Mouse (Mus musculus): ENCODE measurements around the gene Cacna2d3. TPM values are rescaled to one million over a fixed set of nuclear protein-coding genes. Genes with fewer than 3 reads are reported as not detected.

The Cacna2d3 gene
- polyA plus RNA-seq, 1 experiment from 2014 or later = 0.16 TPM

DNA sequence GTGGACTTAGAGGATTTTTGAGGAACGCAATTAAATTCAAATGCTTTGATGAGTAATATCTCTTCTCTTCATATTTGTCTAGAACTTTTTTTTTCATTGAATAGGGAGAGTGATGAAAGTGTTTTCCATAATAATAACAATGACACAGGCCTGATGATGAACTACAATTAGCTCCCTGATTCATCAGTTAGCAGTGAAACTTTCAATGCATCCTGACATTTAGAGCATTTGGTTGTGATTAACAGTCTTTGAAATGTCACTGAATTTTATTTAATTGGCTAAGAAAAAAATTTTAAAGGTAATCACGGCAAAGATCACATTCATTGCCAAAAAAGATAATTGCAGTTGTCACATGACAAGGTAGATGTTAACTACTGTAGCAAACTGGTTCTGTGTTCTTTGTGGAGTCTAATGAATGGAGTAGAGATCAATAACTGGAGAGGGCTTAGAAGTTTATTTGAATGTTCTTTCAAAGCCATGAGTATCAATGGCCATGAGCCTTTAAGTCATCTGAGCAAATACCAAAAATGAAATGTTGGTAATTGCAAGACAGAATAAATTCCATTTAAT, 425.4 kb downstream of the Cacna2d3 start:
- ATAC-seq (ENCODE audit: low read depth) (no peak), DNase-seq (no peak)
- Histone ChIP-seq H3K27me3 (no peaks in the 10 kb centered on the region), H3K9ac (no peak overlapping the region), H3K9me3 (replicated peaks) (no peaks in the 10 kb centered on the region), H3K4me3 (replicated peaks) (no peak overlapping the region), H3K36me3 (no peaks in the 10 kb centered on the region), H3K4me2 (no peak overlapping the region), H3K27ac (no peak overlapping the region), H3K4me1 (replicated peaks) (no peaks in the 10 kb centered on the region)
- WGBS (ENCODE audit: insufficient replicate concordance) = 56% methylated on average over 2 of the region's 2 CpGs

DNA sequence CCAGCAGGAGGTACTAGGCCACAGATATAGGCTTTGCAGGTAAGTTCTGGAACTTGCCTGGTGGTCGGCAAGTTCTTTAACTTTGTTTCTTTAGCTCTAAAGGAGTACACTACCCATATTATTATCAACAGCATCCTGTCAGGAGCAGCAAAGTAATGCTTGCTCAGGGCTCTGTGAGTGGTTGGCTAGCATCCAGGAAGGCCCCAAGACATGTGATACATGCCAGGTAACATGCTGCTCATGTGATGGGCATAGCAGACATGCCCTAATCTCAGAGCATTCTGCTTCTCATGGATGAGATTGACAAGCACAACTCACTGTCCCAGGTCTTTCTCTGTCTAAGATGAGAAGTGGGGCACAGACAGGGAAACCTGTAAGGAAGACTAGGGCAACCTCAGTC, 442.8 kb downstream of the Cacna2d3 start:
- Histone ChIP-seq H3K27me3 (no peaks in the 10 kb centered on the region), H3K4me2 (no peak overlapping the region), H3K9ac (no peak overlapping the region), H3K4me1 (replicated peaks) (no peaks in the 10 kb centered on the region), H3K4me3 (replicated peaks) (no peak overlapping the region), H3K36me3 (no peaks in the 10 kb centered on the region), H3K27ac (no peak overlapping the region), H3K9me3 (replicated peaks) (no peaks in the 10 kb centered on the region)
- ATAC-seq (ENCODE audit: low read depth) = no peak
- WGBS (ENCODE audit: insufficient replicate concordance) = 52% methylated on average over 1 of the region's 1 CpGs
- no peak for DNase-seq

DNA sequence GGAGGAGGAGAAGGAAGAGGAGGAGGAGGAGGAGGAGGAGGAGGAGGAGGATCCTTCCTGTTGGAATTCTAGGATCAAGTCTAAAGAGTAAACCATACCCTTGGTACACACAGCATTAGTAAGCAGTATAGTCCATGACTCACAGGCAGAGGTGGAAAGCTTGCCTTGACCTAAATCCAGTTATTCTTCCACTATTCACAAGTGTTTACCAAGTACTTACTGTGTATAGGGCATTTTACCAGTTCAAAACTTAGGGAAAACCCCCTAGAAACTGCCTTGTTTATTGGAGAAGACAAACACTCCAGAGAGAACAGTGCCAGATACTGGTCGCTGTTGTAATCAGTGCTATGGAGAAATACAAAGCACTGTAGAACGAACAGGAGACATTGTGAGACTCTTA, 443.3 kb downstream of the Cacna2d3 start:
- 50% methylated on average over 2 of the region's 2 CpGs for WGBS (ENCODE audit: insufficient replicate concordance)
- no peaks in the 10 kb centered on the region for H3K9me3 ChIP-seq (replicated peaks)
- no peaks in the 10 kb centered on the region for H3K27me3 ChIP-seq
- ATAC-seq (ENCODE audit: low read depth) (no peak), DNase-seq (no peak)
- H3K4me2 ChIP-seq = no peak overlapping the region
- H3K4me3 ChIP-seq (replicated peaks) = no peak overlapping the region
- no peaks in the 10 kb centered on the region for H3K4me1 ChIP-seq (replicated peaks)
- no peaks in the 10 kb centered on the region for H3K36me3 ChIP-seq
- H3K27ac ChIP-seq = no peak overlapping the region
- H3K9ac ChIP-seq = no peak overlapping the region

DNA sequence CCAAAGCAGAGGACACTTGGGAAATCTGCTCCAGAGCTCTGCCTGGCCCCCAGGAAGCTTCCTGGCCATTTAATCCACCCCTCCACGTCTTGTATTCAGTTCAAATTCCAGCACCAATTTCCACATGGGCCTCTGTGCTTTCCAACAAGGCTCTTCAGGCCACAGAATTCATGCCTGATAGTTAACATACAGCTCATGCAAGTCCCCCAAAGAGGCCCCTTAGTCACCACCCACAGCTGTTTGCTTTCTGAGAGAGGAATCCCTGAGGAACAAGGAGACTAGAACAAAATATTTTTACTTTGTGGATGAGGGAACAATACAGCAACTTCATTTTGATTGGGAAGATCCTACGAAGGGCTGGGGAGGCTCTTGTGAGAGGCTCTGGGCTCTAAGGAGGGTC, 444.0 kb downstream of the Cacna2d3 start:
- DNase-seq = no peak
- WGBS (ENCODE audit: insufficient replicate concordance) = 40% methylated on average over 2 of the region's 2 CpGs

DNA sequence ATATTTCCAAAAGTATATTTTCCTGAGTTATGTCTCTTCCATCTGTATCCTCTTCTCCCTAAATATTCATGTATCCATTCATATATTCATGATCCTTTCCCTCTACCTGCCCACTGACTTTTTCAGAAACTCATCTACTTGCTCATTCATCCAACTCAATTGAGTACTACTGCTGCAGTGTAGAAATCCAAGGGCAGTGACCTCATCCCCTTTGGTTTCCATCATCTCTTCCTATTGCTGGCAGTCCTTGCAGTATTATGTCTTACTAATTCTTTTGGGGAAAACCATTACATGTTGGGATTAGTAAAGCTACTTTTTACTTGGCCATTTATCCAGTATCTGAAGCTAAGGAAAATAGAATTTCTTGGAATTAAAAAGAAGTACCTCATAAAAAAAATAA, 447.8 kb downstream of the Cacna2d3 start:
- no peaks in the 10 kb centered on the region for H3K27me3 ChIP-seq
- no peak overlapping the region for H3K27ac ChIP-seq
- no peaks in the 10 kb centered on the region for H3K4me1 ChIP-seq (replicated peaks)
- H3K9ac ChIP-seq = no peak overlapping the region
- H3K4me3 ChIP-seq (replicated peaks) = no peak overlapping the region
- no peak overlapping the region for H3K4me2 ChIP-seq
- H3K36me3 ChIP-seq = no peaks in the 10 kb centered on the region
- H3K9me3 ChIP-seq (replicated peaks) = no peaks in the 10 kb centered on the region
- DNase-seq (no peak), ATAC-seq (ENCODE audit: low read depth) (no peak)

More for the DNA sequence above, 444.0 kb downstream of the Cacna2d3 start:
- Histone ChIP-seq H3K4me3 (replicated peaks) (no peak overlapping the region), H3K27me3 (no peaks in the 10 kb centered on the region), H3K4me1 (replicated peaks) (no peaks in the 10 kb centered on the region), H3K4me2 (no peak overlapping the region), H3K9ac (no peak overlapping the region), H3K9me3 (replicated peaks) (no peaks in the 10 kb centered on the region), H3K27ac (no peak overlapping the region), H3K36me3 (no peaks in the 10 kb centered on the region)
- ATAC-seq (ENCODE audit: low read depth) = no peak

DNA sequence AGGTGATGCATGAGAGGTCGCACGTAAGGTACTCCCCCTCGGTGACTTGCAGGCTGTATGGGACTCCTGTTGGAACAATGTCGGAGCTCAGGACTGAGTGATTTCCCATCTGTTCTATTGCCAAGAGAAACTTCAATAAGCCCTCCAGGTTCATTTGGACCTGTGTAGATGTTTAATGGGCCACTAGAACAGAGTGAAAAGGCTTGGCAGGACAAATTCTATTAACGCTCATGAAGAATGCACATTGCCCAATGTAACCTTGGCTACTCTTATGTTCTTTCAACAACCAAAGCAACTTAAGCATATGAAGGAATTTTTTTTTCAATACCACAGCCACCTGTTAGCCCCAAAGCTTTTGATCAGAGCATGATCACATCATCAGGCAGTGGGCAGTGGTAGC, 451.1 kb downstream of the Cacna2d3 start:
- Histone ChIP-seq H3K9me3 (replicated peaks) (no peaks in the 10 kb centered on the region), H3K9ac (no peak overlapping the region), H3K27me3 (no peaks in the 10 kb centered on the region), H3K36me3 (no peaks in the 10 kb centered on the region), H3K4me2 (no peak overlapping the region), H3K4me3 (replicated peaks) (no peak overlapping the region), H3K4me1 (replicated peaks) (no peaks in the 10 kb centered on the region), H3K27ac (no peak overlapping the region)
- DNase-seq (no peak), ATAC-seq (ENCODE audit: low read depth) (no peak)
- 86% methylated on average over 5 of the region's 5 CpGs for WGBS (ENCODE audit: insufficient replicate concordance)

DNA sequence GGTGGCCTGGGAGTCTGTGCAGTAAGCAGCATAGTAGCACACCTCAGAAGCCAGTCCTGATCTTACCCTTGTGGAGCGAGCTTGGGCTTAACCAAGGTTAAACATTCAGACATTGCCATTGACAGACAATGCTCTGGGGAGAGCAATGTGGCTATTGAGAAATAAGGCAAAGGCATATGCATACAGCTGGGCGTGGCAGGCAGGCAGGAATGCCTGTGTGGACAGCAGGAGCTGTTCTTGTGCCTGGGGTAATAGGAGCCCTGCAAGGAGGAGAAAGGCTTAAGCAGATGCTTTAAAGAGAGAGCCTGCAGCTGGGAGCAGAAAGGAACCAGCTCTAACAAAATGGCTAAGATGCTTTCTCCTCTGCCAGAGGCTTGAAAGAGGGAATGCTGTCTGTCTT, 451.8 kb downstream of the Cacna2d3 start:
- no peak for DNase-seq

DNA sequence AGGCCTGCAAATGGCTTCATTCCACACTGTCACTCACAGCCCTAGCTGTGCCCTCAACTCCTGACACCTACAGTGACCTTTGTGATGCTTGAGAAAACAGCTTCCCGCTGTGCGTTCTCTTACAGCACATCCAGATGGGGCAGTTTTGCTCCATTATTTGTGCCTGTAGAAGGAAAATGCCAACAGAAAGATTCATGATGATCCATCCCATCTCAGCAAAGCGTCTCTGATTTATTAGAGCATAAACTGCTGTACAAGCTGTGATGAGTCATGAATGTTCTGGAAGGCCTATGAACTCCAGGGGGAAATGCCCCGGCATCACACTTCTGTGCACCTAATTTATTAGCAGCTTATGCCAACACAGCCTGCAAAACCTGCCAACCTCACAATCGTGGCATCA, 453.1 kb downstream of the Cacna2d3 start:
- ATAC-seq (ENCODE audit: low read depth) = no peak
- Histone ChIP-seq H3K27ac (no peak overlapping the region), H3K4me3 (replicated peaks) (no peak overlapping the region), H3K4me2 (no peak overlapping the region), H3K4me1 (replicated peaks) (no peaks in the 10 kb centered on the region), H3K36me3 (no peaks in the 10 kb centered on the region), H3K27me3 (no peaks in the 10 kb centered on the region), H3K9me3 (replicated peaks) (no peaks in the 10 kb centered on the region), H3K9ac (no peak overlapping the region)
- no peak for DNase-seq
- 49% methylated on average over 5 of the region's 5 CpGs for WGBS (ENCODE audit: insufficient replicate concordance)

More for the DNA sequence above, 451.8 kb downstream of the Cacna2d3 start:
- no peaks in the 10 kb centered on the region for H3K9me3 ChIP-seq (replicated peaks)
- no peak for ATAC-seq (ENCODE audit: low read depth)
- no peaks in the 10 kb centered on the region for H3K27me3 ChIP-seq
- no peak overlapping the region for H3K4me2 ChIP-seq
- H3K9ac ChIP-seq = no peak overlapping the region
- WGBS (ENCODE audit: insufficient replicate concordance) = 22% methylated on average over 2 of the region's 2 CpGs
- H3K36me3 ChIP-seq = no peaks in the 10 kb centered on the region
- no peak overlapping the region for H3K27ac ChIP-seq
- H3K4me1 ChIP-seq (replicated peaks) = no peaks in the 10 kb centered on the region
- H3K4me3 ChIP-seq (replicated peaks) = no peak overlapping the region

DNA sequence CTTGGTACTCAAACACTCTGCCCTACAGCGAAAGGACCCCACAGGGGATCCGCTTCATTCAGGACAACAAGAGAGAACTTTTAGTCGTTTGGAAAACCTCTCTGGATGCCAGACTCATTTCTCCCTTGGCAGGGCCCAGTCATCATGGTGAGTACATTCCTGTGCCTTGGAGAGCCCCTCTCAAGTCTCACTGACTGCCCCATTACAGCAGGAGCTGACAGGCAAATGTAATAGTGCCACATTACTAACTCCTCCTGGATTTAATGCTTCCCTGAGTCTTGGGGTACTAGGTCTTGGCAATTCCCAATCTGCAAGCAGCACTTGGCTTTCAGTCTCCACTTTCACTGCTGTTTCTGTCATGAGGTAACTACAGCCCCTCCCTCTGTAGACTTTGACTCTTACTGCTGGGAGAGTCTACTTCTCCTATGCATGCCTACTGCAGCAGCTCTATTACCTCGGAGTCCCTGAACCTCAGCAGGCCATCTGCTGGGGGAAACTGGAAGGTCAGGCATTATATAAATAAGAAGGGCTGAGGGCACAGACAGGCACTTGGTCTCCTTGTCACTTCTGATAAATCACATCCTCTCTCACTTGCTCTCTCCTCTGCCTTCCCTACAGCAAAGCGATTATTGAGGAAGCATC, 454.3 kb downstream of the Cacna2d3 start:
- Histone ChIP-seq H3K4me2 (no peak overlapping the region), H3K27me3 (no peaks in the 10 kb centered on the region), H3K9me3 (replicated peaks) (no peaks in the 10 kb centered on the region), H3K27ac (no peak overlapping the region), H3K4me3 (replicated peaks) (no peak overlapping the region), H3K4me1 (replicated peaks) (no peaks in the 10 kb centered on the region), H3K9ac (no peak overlapping the region), H3K36me3 (no peaks in the 10 kb centered on the region)
- no peak for ATAC-seq (ENCODE audit: low read depth)
- WGBS (ENCODE audit: insufficient replicate concordance) = 31% methylated on average over 5 of the region's 5 CpGs
- no peak for DNase-seq

DNA sequence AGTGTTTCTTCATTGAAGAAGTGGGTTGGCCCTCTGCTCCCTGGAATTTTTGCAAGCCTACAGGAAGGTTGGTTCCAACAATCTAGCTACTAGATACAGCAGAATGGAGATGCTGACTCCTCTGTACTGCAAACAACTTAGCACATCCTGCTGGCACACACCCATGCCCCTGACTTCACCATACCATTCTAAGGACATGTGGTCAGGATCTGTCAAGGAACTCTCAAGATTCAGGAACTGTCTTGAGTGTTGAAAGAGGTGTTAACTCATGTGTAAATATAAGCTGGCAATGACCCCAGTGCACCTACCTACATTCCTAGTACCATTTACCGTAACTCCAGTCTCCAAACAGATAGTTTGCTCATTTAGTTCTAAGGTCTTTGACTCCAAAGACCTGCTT, 461.0 kb downstream of the Cacna2d3 start:
- WGBS (ENCODE audit: insufficient replicate concordance) = 65% methylated on average over 1 of the region's 1 CpGs

DNA sequence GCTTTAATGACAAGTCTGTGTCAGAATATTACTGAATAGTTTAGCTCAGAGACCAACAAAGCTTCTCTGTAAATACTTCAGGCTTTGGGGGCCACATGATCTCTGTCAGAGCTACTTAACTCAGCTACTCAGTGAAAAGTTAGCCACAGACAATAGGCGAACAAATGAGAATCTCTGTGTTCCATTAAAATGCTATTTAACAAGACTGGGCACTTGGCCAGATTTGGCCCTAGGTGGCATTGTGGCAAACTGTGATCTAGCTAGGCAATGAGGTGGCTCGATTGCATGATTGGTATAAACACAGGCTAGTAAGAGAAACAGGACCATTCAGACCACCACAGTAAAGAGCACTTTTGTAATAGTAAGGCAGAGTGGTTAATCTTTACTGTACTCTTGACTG, 478.1 kb downstream of the Cacna2d3 start:
- H3K4me3 ChIP-seq (replicated peaks) = no peak overlapping the region
- no peak overlapping the region for H3K9ac ChIP-seq
- H3K9me3 ChIP-seq (replicated peaks) = 0 out of 2 replicates have a peak, but pooled peaks cover 7% of the 10 kb centered on the region
- WGBS (ENCODE audit: insufficient replicate concordance) = 53% methylated on average over 2 of the region's 2 CpGs
- no peaks in the 10 kb centered on the region for H3K36me3 ChIP-seq
- H3K27ac ChIP-seq = no peak overlapping the region
- H3K27me3 ChIP-seq = no peaks in the 10 kb centered on the region
- ATAC-seq (ENCODE audit: low read depth) = no peak
- no peak for DNase-seq
- no peak overlapping the region for H3K4me2 ChIP-seq
- no peaks in the 10 kb centered on the region for H3K4me1 ChIP-seq (replicated peaks)

More for the DNA sequence above, 461.0 kb downstream of the Cacna2d3 start:
- Histone ChIP-seq H3K4me3 (replicated peaks) (no peak overlapping the region), H3K36me3 (no peaks in the 10 kb centered on the region), H3K9ac (no peak overlapping the region), H3K9me3 (replicated peaks) (no peaks in the 10 kb centered on the region), H3K27me3 (no peaks in the 10 kb centered on the region), H3K4me2 (no peak overlapping the region), H3K27ac (no peak overlapping the region), H3K4me1 (replicated peaks) (no peaks in the 10 kb centered on the region)
- ATAC-seq (ENCODE audit: low read depth) (no peak), DNase-seq (no peak)

DNA sequence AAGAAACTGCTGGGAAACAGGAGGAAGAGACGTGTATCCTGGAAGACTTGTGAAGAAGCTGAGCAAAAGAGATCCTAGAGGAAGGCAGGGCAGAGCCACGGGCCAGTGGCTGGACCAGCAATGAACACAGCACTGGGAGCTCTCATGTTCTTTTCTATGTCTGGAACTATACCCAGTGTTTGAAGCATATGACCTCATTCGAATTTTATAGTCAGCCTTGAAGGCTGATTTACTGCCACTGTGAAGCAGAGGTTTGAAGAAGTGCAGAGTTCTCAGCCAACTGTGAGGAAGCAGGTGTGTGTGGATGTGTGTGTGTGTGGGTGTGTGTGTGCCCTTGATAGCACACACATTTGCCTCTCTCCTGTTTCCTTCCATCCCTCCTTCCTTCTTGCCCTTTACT, 483.2 kb downstream of the Cacna2d3 start:
- Histone ChIP-seq H3K27me3 (no peaks in the 10 kb centered on the region), H3K27ac (no peak overlapping the region), H3K4me1 (replicated peaks) (no peaks in the 10 kb centered on the region), H3K9me3 (replicated peaks) (no peaks in the 10 kb centered on the region), H3K4me2 (no peak overlapping the region), H3K36me3 (no peaks in the 10 kb centered on the region), H3K4me3 (replicated peaks) (no peak overlapping the region), H3K9ac (no peak overlapping the region)
- 45% methylated on average over 3 of the region's 3 CpGs for WGBS (ENCODE audit: insufficient replicate concordance)
- ATAC-seq (ENCODE audit: low read depth) (no peak), DNase-seq (no peak)

All from liver, embryonic 13.5 days (tissue).